Comparison of ENCODE assay signal across 9 mouse cellular contexts in the genomic region with DNA sequence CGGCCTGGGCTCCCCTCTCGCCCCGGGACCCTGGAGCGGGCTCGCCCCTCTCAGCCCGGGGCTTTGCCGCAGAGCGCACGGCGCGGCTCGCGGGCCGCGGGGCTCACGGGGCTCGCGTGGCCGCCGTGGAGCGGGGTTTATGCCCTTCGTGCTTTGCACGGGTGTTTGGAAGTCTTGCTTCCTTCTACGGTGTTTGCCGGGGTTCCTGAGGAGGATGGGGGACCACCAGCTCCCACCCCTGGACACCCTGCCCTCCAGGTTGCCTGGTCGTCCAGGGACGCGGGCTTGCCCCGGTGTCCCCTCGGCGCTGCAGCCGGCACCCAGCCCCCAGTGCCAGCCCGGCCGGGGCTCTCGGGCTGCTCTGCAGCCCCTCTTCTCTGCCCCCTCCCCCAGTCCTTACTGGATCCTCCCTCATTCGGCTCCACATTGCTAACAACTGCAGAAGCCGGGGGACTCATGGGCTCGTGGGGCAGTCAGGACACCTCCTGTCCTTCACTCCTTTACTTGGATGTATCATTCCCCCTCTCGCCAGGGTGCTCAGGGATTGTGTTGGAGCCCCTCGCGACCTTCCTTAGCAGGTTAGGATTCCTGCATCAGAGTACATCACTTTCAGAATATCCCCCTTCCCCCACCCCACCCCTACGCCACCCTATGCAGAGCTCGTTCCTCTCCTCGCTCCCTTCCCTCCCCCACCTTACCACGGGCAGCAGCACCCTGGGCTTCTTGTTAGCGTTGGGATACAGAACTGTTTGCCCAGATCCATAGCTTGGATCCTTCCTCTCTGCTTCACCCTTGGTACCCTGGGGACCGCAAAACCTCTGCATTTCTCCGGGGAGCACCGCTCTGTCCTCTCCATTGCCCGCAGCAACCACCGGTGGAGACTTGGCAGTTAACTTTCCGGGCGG. TPM values are rescaled to one million over a fixed set of nuclear protein-coding genes. Genes with fewer than 3 reads are reported as not detected.
DNase-seq lines count a peak whose midpoint lies in the region; ATAC-seq and TF ChIP-seq lines count a peak whose summit lies in the region.
"Had no signal": no experiment of that assay in that cellular context is flagged by ENCODE, and none has a peak within 500 bp of the region (broad histone marks: within the 10 kb centered on the region; RNA-seq: fewer than 3 reads in every experiment).

No protein-coding gene starts in this region.

- peaks cover 24% of the 10 kb centered on the region for H3K27me3 ChIP-seq in spleen, adult 2 months (ENCODE audit: control insufficient read depth, insufficient read depth, low read length)
- H3K27me3 ChIP-seq in hindbrain, embryonic 12.5 days, result peaks cover 24% of the 10 kb centered on the region
- H3K27me3 ChIP-seq in midbrain, embryonic 12.5 days, result peaks cover 41% of the 10 kb centered on the region

- H3K4me1 ChIP-seq in spleen, adult 2 months (ENCODE audit: control insufficient read depth, insufficient read depth, insufficient read length), result no peaks in the 10 kb centered on the region; the same call in none of the 2 replicates
- peaks cover 24% of the 10 kb centered on the region for H3K4me1 ChIP-seq in hindbrain, embryonic 12.5 days
- peaks cover 29% of the 10 kb centered on the region for H3K4me1 ChIP-seq in midbrain, embryonic 12.5 days

- DNase-seq in frontal cortex, postnatal 10 days (ENCODE audit: low spot score in 2 of 2), result no peak
- no peak for DNase-seq in spleen, adult 2 months (ENCODE audit: low read depth in 1 of 2, low spot score in 2 of 2)
- DNase-seq in spleen, adult 18-20 months, result no peak
- DNase-seq in lung, postnatal 10 days, result no peak

- no peaks in the 10 kb centered on the region for H3K9me3 ChIP-seq in hindbrain, embryonic 12.5 days (replicated peaks)
- no peaks in the 10 kb centered on the region for H3K9me3 ChIP-seq in midbrain, embryonic 12.5 days

- 5% methylated on average over 51 of the region's 53 CpGs for WGBS in spleen, adult 2 months
- under 1% methylated on average over 47 of the region's 53 CpGs for WGBS in hindbrain, embryonic 12.5 days
- 1% methylated on average over 47 of the region's 53 CpGs for WGBS in midbrain, embryonic 12.5 days

- peak; percentile 28; the same call in 1 of the 2 replicates for ATAC-seq in frontal cortex, adult (ENCODE audit: low TSS enrichment)
- peak; percentile 76 for ATAC-seq in hindbrain, embryonic 12.5 days (ENCODE audit: low FRiP score)
- peak; percentile 73 for ATAC-seq in midbrain, embryonic 12.5 days (ENCODE audit: low FRiP score, low read depth)
- ATAC-seq in granulocyte monocyte progenitor cell, adult 5-6 weeks (replicated peaks; ENCODE audit: poor library complexity, severe bottlenecking), result no peak

- no peak for TF ChIP-seq CTCF in spleen, adult 2 months (IDR thresholded peaks at IDR 0.05; ENCODE audit: extremely low read depth, insufficient read depth, insufficient read length, insufficient replicate concordance)

- H3K36me3 ChIP-seq in spleen, adult 2 months (ENCODE audit: control insufficient read depth, insufficient read depth, low read length), result no peaks in the 10 kb centered on the region
- H3K36me3 ChIP-seq in hindbrain, embryonic 12.5 days, result no peaks in the 10 kb centered on the region
- no peaks in the 10 kb centered on the region for H3K36me3 ChIP-seq in midbrain, embryonic 12.5 days

- no peak for TF ChIP-seq POLR2A in spleen, adult 2 months (IDR thresholded peaks at IDR 0.05; ENCODE audit: low read depth, low read length)

- H3K9ac ChIP-seq in hindbrain, embryonic 12.5 days, result peak overlapping the region; percentile 96
- peak overlapping the region; percentile 97 for H3K9ac ChIP-seq in midbrain, embryonic 12.5 days (replicated peaks)

- peak overlapping the region; percentile 92 for H3K4me2 ChIP-seq in hindbrain, embryonic 12.5 days (replicated peaks)
- peak overlapping the region; percentile 87 for H3K4me2 ChIP-seq in midbrain, embryonic 12.5 days (replicated peaks)

- peak overlapping the region; percentile 23 for H3K4me3 ChIP-seq in spleen, adult 2 months (ENCODE audit: extremely low read depth, insufficient read depth, insufficient read length)
- H3K4me3 ChIP-seq in hindbrain, embryonic 12.5 days, result peak overlapping the region; percentile 90
- H3K4me3 ChIP-seq in midbrain, embryonic 12.5 days, result peak overlapping the region; percentile 96

- H3K27ac ChIP-seq in spleen, adult 2 months (ENCODE audit: insufficient read depth, low read length), result no peak overlapping the region
- peak overlapping the region; percentile 88 for H3K27ac ChIP-seq in hindbrain, embryonic 12.5 days
- peak overlapping the region; percentile 85 for H3K27ac ChIP-seq in midbrain, embryonic 12.5 days (replicated peaks)

RNA-seq across cellular contexts. Expression of a gene that starts 1.7 kb away (rescaled TPM):
- 0.35 and 0.54 TPM in 2 replicates for polyA plus RNA-seq in spleen, adult 2 months (2012; rRNA removed)
- polyA plus RNA-seq in hindbrain, embryonic 12.5 days (2016; fragmentation: Nextera tagmentation; extraction: Ambion mirVana), result 19.2 and 20.2 TPM in 2 replicates
- 20.5 and 23.5 TPM in 2 replicates for polyA plus RNA-seq in midbrain, embryonic 12.5 days (2016; fragmentation: Nextera tagmentation; extraction: Ambion mirVana)
- not detected in 2 replicates for total RNA-seq in granulocyte monocyte progenitor cell, adult 5-6 weeks (2014; fragmentation: Nextera tagmentation)
- total RNA-seq in granulocyte monocyte progenitor cell, adult 5-6 weeks (2017), result not detected in 2 replicates
- polyA plus RNA-seq: C2C12 had no signal

Comparison
In these comparisons a context has a peak if more than half of its experiments do, and no peak if none do; other contexts are left out.
1. H3K4me3 ChIP-seq: peak in every context shown above with its lines; median percentile 96 in midbrain, embryonic 12.5 days; 90 in hindbrain, embryonic 12.5 days; 23 in spleen, adult 2 months.
2. RNA of a gene that starts 1.7 kb away (polyA plus RNA-seq): 20.5 to 23.5 TPM in midbrain, embryonic 12.5 days and 19.2 to 20.2 TPM in hindbrain, embryonic 12.5 days; 0.35 to 0.54 TPM in spleen, adult 2 months; every median in the first group is over 10 times any median in the second.